Mouse (Mus musculus): ENCODE results near the gene Galnt16. TPM values are rescaled to one million over a fixed set of nuclear protein-coding genes. Genes with fewer than 3 reads are reported as not detected.

Galnt16 gene
- total and polyA plus RNA-seq, 3 experiments = 0.01 to 0.27 TPM; not detected in 1

DNA sequence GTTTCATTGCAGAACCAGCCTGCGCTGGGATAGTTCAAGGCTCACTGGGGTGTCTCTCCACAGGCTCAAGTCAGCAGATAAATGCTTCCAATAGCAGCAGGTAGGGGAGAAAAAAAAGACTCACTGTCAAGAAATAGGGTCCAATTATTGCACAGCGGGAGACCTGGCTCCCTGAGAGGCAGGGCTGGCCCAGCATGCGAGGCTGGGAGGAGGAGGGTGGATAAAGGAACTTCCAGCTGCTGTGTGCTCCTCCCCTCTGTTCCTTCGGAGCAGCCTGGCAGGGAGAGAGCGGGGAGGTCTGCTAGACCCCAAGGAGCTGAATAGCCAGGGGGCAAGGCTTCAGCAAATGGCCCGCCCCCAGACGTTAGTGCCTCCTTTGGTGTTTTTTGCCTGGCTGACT lies 7.4 kb downstream of the Galnt16 start:
- no peak for TF ChIP-seq CTCF (IDR thresholded peaks at IDR 0.05; ENCODE audit: low read depth, low read length)
- TF ChIP-seq GATA1 (IDR thresholded peaks at IDR 0.05; ENCODE audit: borderline replicate concordance, low read length) = no peak
- TF ChIP-seq TAL1 (conservative IDR thresholded peaks at IDR 0.05; ENCODE audit: low read depth, low read length) = no peak
- no peak for TF ChIP-seq GATA2 (IDR thresholded peaks at IDR 0.05; ENCODE audit: borderline replicate concordance, low read depth, low read length)
- no peak for TF ChIP-seq POLR2AphosphoS5 (IDR thresholded peaks at IDR 0.05; ENCODE audit: insufficient replicate concordance, low read depth, low read length)
- H3K27me3 ChIP-seq (ENCODE audit: insufficient read depth, low read length) = peaks cover 59% of the 10 kb centered on the region
- ATAC-seq (ENCODE audit: extremely low read depth, insufficient number of reproducible peaks, low FRiP score, poor library complexity, severe bottlenecking) = no peak
- no peaks in the 10 kb centered on the region for H3K4me1 ChIP-seq (ENCODE audit: insufficient read depth, low read depth, low read length)
- no peak for DNase-seq (ENCODE audit: low spot score)
- H3K9me3 ChIP-seq (replicated peaks) = no peaks in the 10 kb centered on the region
- H3K36me3 ChIP-seq (replicated peaks) = no peaks in the 10 kb centered on the region
- H3K4me3 ChIP-seq (ENCODE audit: low read depth, low read length) = no peak overlapping the region

DNA sequence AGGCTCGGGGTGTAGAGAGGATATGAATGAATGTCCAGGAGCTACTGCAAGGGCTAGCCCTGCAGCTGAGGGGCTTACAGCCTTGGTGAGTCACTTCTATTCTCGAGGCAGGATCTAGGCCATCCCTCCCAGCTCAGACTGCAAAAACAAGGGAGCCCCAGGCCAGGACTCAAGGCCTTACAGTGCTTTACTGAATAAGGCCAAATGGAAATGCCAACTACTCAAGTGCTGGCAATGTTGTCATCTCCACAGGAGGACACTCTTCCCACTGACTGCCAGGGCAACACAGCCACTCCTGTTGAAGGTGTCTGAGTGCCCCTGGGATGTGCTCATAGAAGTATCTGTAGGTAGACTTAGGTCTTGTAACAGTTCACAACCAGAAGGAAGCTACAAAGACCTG lies 8.4 kb downstream of the Galnt16 start:
- Histone ChIP-seq H3K9me3 (replicated peaks) (no peaks in the 10 kb centered on the region), H3K27me3 (ENCODE audit: insufficient read depth, low read length) (peaks cover 58% of the 10 kb centered on the region), H3K36me3 (replicated peaks) (no peaks in the 10 kb centered on the region), H3K4me3 (ENCODE audit: low read depth, low read length) (no peak overlapping the region), H3K4me1 (ENCODE audit: insufficient read depth, low read depth, low read length) (no peaks in the 10 kb centered on the region)
- TF ChIP-seq TAL1 (conservative IDR thresholded peaks at IDR 0.05; ENCODE audit: low read depth, low read length) (no peak), POLR2AphosphoS5 (IDR thresholded peaks at IDR 0.05; ENCODE audit: insufficient replicate concordance, low read depth, low read length) (no peak), GATA2 (IDR thresholded peaks at IDR 0.05; ENCODE audit: borderline replicate concordance, low read depth, low read length) (no peak), CTCF (IDR thresholded peaks at IDR 0.05; ENCODE audit: low read depth, low read length) (no peak), GATA1 (IDR thresholded peaks at IDR 0.05; ENCODE audit: borderline replicate concordance, low read length) (no peak)
- DNase-seq (ENCODE audit: low spot score) (no peak), ATAC-seq (ENCODE audit: extremely low read depth, insufficient number of reproducible peaks, low FRiP score, poor library complexity, severe bottlenecking) (no peak)

DNA sequence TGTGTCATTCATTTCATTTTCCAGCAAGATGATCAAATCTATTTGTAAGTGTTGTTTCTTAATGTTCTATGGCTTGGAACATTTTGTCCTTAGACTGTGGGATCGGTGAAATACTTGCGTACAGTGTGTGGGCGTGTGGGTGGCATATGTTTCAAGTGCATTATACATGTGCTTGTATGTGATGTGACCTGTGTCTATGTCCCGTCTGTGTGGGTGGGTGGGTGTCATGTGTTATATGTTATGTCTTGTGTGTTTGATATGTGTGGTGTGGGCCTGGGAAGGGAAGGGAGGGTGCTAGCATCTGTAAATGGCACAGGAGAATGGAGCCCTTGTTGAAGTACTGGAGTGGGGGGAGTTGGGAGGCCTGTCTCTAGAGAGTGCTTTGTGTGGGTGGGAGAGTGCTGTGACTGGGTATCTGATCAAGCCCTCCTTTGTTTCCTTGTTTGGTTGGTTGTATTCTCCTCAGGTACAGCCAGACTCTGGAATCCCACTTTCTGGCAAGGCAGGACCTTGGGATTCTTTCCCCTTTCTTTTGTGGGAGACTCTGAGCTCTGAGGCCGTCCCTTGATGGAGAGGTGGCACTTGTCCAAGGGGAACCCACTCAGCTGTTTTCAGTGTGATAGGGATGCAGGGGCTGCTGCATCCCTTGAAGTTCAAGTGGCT lies 9.8 kb downstream of the Galnt16 start:
- no peak for TF ChIP-seq POLR2AphosphoS5 (IDR thresholded peaks at IDR 0.05; ENCODE audit: insufficient replicate concordance, low read depth, low read length)
- TF ChIP-seq GATA1 (IDR thresholded peaks at IDR 0.05; ENCODE audit: borderline replicate concordance, low read length) = no peak
- no peak for TF ChIP-seq GATA2 (IDR thresholded peaks at IDR 0.05; ENCODE audit: borderline replicate concordance, low read depth, low read length)
- no peak for TF ChIP-seq CTCF (IDR thresholded peaks at IDR 0.05; ENCODE audit: low read depth, low read length)
- no peak for TF ChIP-seq TAL1 (conservative IDR thresholded peaks at IDR 0.05; ENCODE audit: low read depth, low read length)
- H3K4me3 ChIP-seq (ENCODE audit: low read depth, low read length) = no peak overlapping the region
- no peaks in the 10 kb centered on the region for H3K4me1 ChIP-seq (ENCODE audit: insufficient read depth, low read depth, low read length)
- H3K27me3 ChIP-seq (ENCODE audit: insufficient read depth, low read length) = peaks cover 57% of the 10 kb centered on the region
- no peaks in the 10 kb centered on the region for H3K36me3 ChIP-seq (replicated peaks)
- no peak for ATAC-seq (ENCODE audit: extremely low read depth, insufficient number of reproducible peaks, low FRiP score, poor library complexity, severe bottlenecking)
- no peak for DNase-seq (ENCODE audit: low spot score)
- H3K9me3 ChIP-seq (replicated peaks) = no peaks in the 10 kb centered on the region

DNA sequence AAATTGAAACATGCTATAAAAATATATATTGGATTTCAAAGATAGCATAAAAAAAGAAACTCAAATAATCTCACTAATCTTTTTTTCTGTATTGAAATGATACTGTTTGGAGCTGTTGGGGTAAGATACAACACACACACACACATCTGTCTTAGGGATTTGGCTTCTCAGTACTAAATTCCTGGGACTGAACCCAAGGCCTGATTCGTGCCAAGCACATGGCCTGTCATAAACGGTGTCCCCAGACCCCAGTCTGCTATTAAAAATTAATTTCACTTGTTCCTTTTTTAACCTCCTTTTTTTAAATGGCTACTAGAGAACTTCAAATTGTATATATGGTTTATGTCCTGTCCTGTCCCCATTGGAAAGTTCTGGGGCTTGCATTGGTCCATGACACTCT lies 12.0 kb downstream of the Galnt16 start:
- Histone ChIP-seq H3K4me3 (ENCODE audit: low read depth, low read length) (no peak overlapping the region), H3K36me3 (replicated peaks) (no peaks in the 10 kb centered on the region), H3K9me3 (replicated peaks) (no peaks in the 10 kb centered on the region), H3K27me3 (ENCODE audit: insufficient read depth, low read length) (peaks cover 46% of the 10 kb centered on the region), H3K4me1 (ENCODE audit: insufficient read depth, low read depth, low read length) (no peaks in the 10 kb centered on the region)
- TF ChIP-seq GATA1 (IDR thresholded peaks at IDR 0.05; ENCODE audit: borderline replicate concordance, low read length) (no peak), TAL1 (conservative IDR thresholded peaks at IDR 0.05; ENCODE audit: low read depth, low read length) (no peak)
- ATAC-seq (ENCODE audit: extremely low read depth, insufficient number of reproducible peaks, low FRiP score, poor library complexity, severe bottlenecking) = no peak
- DNase-seq (ENCODE audit: low spot score) = no peak

DNA sequence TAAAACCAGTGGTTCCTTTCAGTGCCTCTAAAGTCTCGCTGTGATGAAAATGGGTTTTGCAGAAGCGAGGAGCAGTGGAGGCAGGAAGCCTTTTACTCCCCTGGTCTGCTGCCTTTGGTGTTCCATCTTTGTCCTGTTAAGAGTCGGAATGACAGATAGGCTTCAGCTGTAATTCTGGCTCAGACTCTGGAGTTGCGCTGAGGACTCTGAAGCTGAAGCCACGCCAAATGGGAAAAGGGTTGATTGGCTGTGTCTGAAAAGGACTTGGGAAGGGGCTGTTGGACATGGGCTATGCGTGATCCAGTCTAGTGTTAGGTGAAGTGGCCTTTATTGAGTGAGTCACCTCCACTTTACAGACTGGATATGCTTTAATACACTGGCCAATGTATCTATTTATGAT lies 12.6 kb downstream of the Galnt16 start:
- Histone ChIP-seq H3K4me3 (ENCODE audit: low read depth, low read length) (no peak overlapping the region), H3K36me3 (replicated peaks) (no peaks in the 10 kb centered on the region), H3K9me3 (replicated peaks) (no peaks in the 10 kb centered on the region), H3K4me1 (ENCODE audit: insufficient read depth, low read depth, low read length) (no peaks in the 10 kb centered on the region), H3K27me3 (ENCODE audit: insufficient read depth, low read length) (peaks cover 47% of the 10 kb centered on the region)
- no peak for TF ChIP-seq TAL1 (conservative IDR thresholded peaks at IDR 0.05; ENCODE audit: low read depth, low read length)
- no peak for TF ChIP-seq CTCF (IDR thresholded peaks at IDR 0.05; ENCODE audit: low read depth, low read length)
- no peak for TF ChIP-seq POLR2AphosphoS5 (IDR thresholded peaks at IDR 0.05; ENCODE audit: insufficient replicate concordance, low read depth, low read length)
- no peak for TF ChIP-seq GATA2 (IDR thresholded peaks at IDR 0.05; ENCODE audit: borderline replicate concordance, low read depth, low read length)
- no peak for TF ChIP-seq GATA1 (IDR thresholded peaks at IDR 0.05; ENCODE audit: borderline replicate concordance, low read length)
- ATAC-seq (ENCODE audit: extremely low read depth, insufficient number of reproducible peaks, low FRiP score, poor library complexity, severe bottlenecking) (no peak), DNase-seq (ENCODE audit: low spot score) (no peak)

DNA sequence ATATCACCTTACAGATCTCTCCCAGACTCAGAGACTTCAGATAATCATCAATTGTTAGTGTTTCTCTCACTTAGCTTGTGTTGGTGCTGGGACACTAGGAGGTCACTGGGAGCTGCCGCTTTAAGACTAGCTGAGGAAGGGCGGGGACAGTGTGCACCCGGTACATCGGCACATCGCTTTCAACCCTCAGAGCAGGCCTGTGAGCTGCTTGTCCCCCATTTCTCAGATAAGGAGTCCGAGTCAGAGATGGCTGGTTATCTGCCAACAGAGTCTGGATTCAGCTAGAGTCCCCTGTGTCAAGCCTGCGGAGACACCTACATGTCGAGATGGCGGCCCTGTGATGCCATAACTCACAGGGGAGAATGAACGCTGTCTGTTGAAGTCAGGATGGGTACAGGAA lies 13.5 kb downstream of the Galnt16 start:
- DNase-seq (ENCODE audit: low spot score) (no peak), ATAC-seq (ENCODE audit: extremely low read depth, insufficient number of reproducible peaks, low FRiP score, poor library complexity, severe bottlenecking) (no peak)
- TF ChIP-seq TAL1 (conservative IDR thresholded peaks at IDR 0.05; ENCODE audit: low read depth, low read length) (no peak), CTCF (IDR thresholded peaks at IDR 0.05; ENCODE audit: low read depth, low read length) (no peak), GATA1 (IDR thresholded peaks at IDR 0.05; ENCODE audit: borderline replicate concordance, low read length) (no peak), POLR2AphosphoS5 (IDR thresholded peaks at IDR 0.05; ENCODE audit: insufficient replicate concordance, low read depth, low read length) (no peak), GATA2 (IDR thresholded peaks at IDR 0.05; ENCODE audit: borderline replicate concordance, low read depth, low read length) (no peak)
- H3K36me3 ChIP-seq (replicated peaks) = no peaks in the 10 kb centered on the region
- H3K27me3 ChIP-seq (ENCODE audit: insufficient read depth, low read length) = peaks cover 41% of the 10 kb centered on the region
- H3K4me1 ChIP-seq (ENCODE audit: insufficient read depth, low read depth, low read length) = no peaks in the 10 kb centered on the region
- no peaks in the 10 kb centered on the region for H3K9me3 ChIP-seq (replicated peaks)
- H3K4me3 ChIP-seq (ENCODE audit: low read depth, low read length) = no peak overlapping the region

All from G1E (cell line).